Mouse (Mus musculus): ENCODE data around the gene Pik3cg. TPM values are rescaled to one million over a fixed set of nuclear protein-coding genes. Genes with fewer than 3 reads are reported as not detected.

The Pik3cg gene
- polyA plus RNA-seq, 1 experiment from 2014 or later: 3.3 TPM

- ATAC-seq: peak; percentile 60
- H3K4me3 ChIP-seq (ENCODE audit: low read depth, low read length): no peak overlapping the region
- 46% methylated on average over 5 of the region's 5 CpGs for WGBS (ENCODE audit: insufficient replicate concordance)
- H3K4me2 ChIP-seq (ENCODE audit: low read depth, low read length): peak overlapping the region; percentile 54
- H3K9me3 ChIP-seq (ENCODE audit: low read length): no peaks in the 10 kb centered on the region
- no peaks in the 10 kb centered on the region for H3K27me3 ChIP-seq (ENCODE audit: insufficient read depth, low read length)
- H3K36me3 ChIP-seq (replicated peaks; ENCODE audit: insufficient read depth, low read length): no peaks in the 10 kb centered on the region
- no peak for DNase-seq
- H3K27ac ChIP-seq (ENCODE audit: low read depth): peak overlapping the region; percentile 80
- peaks cover 16% of the 10 kb centered on the region for H3K4me1 ChIP-seq (ENCODE audit: insufficient read depth)
- no peak overlapping the region; the same call in 1 of the 2 replicates for H3K9ac ChIP-seq (replicated peaks)
- peak; percentile 77; the same call in 1 of the 2 replicates for TF ChIP-seq EP300 (IDR thresholded peaks at IDR 0.05; ENCODE audit: low read depth)
- no peak for TF ChIP-seq CTCF (IDR thresholded peaks at IDR 0.05; ENCODE audit: low read depth)
Observed at GRCm38 (mm10) chr12:32143782-32144181, 64.7 kb downstream of the Pik3cg start.

- Histone ChIP-seq H3K4me2 (ENCODE audit: low read depth, low read length) (peak overlapping the region; percentile 54), H3K27ac (ENCODE audit: low read depth) (peak overlapping the region; percentile 80), H3K36me3 (replicated peaks; ENCODE audit: insufficient read depth, low read length) (no peaks in the 10 kb centered on the region), H3K27me3 (ENCODE audit: insufficient read depth, low read length) (no peaks in the 10 kb centered on the region), H3K4me1 (ENCODE audit: insufficient read depth) (peaks cover 20% of the 10 kb centered on the region), H3K9me3 (ENCODE audit: low read length) (no peaks in the 10 kb centered on the region), H3K4me3 (ENCODE audit: low read depth, low read length) (no peak overlapping the region), H3K9ac (replicated peaks) (peak overlapping the region; percentile 39; the same call in 1 of the 2 replicates)
- 26% methylated on average over 4 of the region's 4 CpGs for WGBS (ENCODE audit: insufficient replicate concordance)
- ATAC-seq (peak; percentile 92), DNase-seq (peak; percentile 38)
- no peak for TF ChIP-seq CTCF (IDR thresholded peaks at IDR 0.05; ENCODE audit: low read depth)
- peak; percentile 100 for TF ChIP-seq EP300 (IDR thresholded peaks at IDR 0.05; ENCODE audit: low read depth)
Observed at GRCm38 (mm10) chr12:32143151-32143550, 65.3 kb downstream of the Pik3cg start.

- Histone ChIP-seq H3K27ac (ENCODE audit: low read depth) (no peak overlapping the region), H3K27me3 (ENCODE audit: insufficient read depth, low read length) (no peaks in the 10 kb centered on the region), H3K9me3 (ENCODE audit: low read length) (no peaks in the 10 kb centered on the region), H3K4me2 (ENCODE audit: low read depth, low read length) (no peak overlapping the region), H3K4me1 (ENCODE audit: insufficient read depth) (peaks cover 21% of the 10 kb centered on the region), H3K9ac (replicated peaks) (no peak overlapping the region), H3K36me3 (replicated peaks; ENCODE audit: insufficient read depth, low read length) (no peaks in the 10 kb centered on the region), H3K4me3 (ENCODE audit: low read depth, low read length) (no peak overlapping the region)
- TF ChIP-seq EP300 (IDR thresholded peaks at IDR 0.05; ENCODE audit: low read depth) (no peak), CTCF (IDR thresholded peaks at IDR 0.05; ENCODE audit: low read depth) (no peak)
- DNase-seq: no peak
- no peak for ATAC-seq
Observed at GRCm38 (mm10) chr12:32141766-32142165, 66.7 kb downstream of the Pik3cg start.

GRCm38 (mm10) chr12:32138831-32139230 is 69.6 kb downstream of the Pik3cg start:
- 57% methylated on average over 5 of the region's 5 CpGs for WGBS (ENCODE audit: insufficient replicate concordance)
- ATAC-seq (no peak), DNase-seq (peak; percentile 8)
- H3K9me3 ChIP-seq (ENCODE audit: low read length): no peaks in the 10 kb centered on the region
- TF ChIP-seq EP300 (IDR thresholded peaks at IDR 0.05; ENCODE audit: low read depth) (no peak), CTCF (IDR thresholded peaks at IDR 0.05; ENCODE audit: low read depth) (no peak)
- H3K4me2 ChIP-seq (ENCODE audit: low read depth, low read length): no peak overlapping the region
- H3K27ac ChIP-seq (ENCODE audit: low read depth): no peak overlapping the region
- peaks cover 23% of the 10 kb centered on the region for H3K4me1 ChIP-seq (ENCODE audit: insufficient read depth)
- H3K36me3 ChIP-seq (replicated peaks; ENCODE audit: insufficient read depth, low read length): no peaks in the 10 kb centered on the region
- H3K9ac ChIP-seq (replicated peaks): no peak overlapping the region
- no peaks in the 10 kb centered on the region for H3K27me3 ChIP-seq (ENCODE audit: insufficient read depth, low read length)
- H3K4me3 ChIP-seq (ENCODE audit: low read depth, low read length): no peak overlapping the region

GRCm38 (mm10) chr12:32138362-32138761 is 70.1 kb downstream of the Pik3cg start:
- ATAC-seq (no peak), DNase-seq (peak; percentile 13)
- TF ChIP-seq CTCF (IDR thresholded peaks at IDR 0.05; ENCODE audit: low read depth): no peak
- TF ChIP-seq EP300 (IDR thresholded peaks at IDR 0.05; ENCODE audit: low read depth): no peak
- Histone ChIP-seq H3K27me3 (ENCODE audit: insufficient read depth, low read length) (no peaks in the 10 kb centered on the region), H3K9me3 (ENCODE audit: low read length) (no peaks in the 10 kb centered on the region), H3K9ac (replicated peaks) (no peak overlapping the region), H3K4me1 (ENCODE audit: insufficient read depth) (peaks cover 23% of the 10 kb centered on the region), H3K4me3 (ENCODE audit: low read depth, low read length) (no peak overlapping the region), H3K27ac (ENCODE audit: low read depth) (no peak overlapping the region), H3K4me2 (ENCODE audit: low read depth, low read length) (no peak overlapping the region), H3K36me3 (replicated peaks; ENCODE audit: insufficient read depth, low read length) (no peaks in the 10 kb centered on the region)
- WGBS (ENCODE audit: insufficient replicate concordance): 58% methylated on average over 9 of the region's 9 CpGs

GRCm38 (mm10) chr12:32137542-32137941 is 70.9 kb downstream of the Pik3cg start:
- DNase-seq (peak; percentile 8), ATAC-seq (no peak)
- Histone ChIP-seq H3K36me3 (replicated peaks; ENCODE audit: insufficient read depth, low read length) (no peaks in the 10 kb centered on the region), H3K9ac (replicated peaks) (no peak overlapping the region), H3K27ac (ENCODE audit: low read depth) (no peak overlapping the region), H3K27me3 (ENCODE audit: insufficient read depth, low read length) (no peaks in the 10 kb centered on the region), H3K4me1 (ENCODE audit: insufficient read depth) (peaks cover 19% of the 10 kb centered on the region), H3K4me3 (ENCODE audit: low read depth, low read length) (no peak overlapping the region), H3K4me2 (ENCODE audit: low read depth, low read length) (no peak overlapping the region), H3K9me3 (ENCODE audit: low read length) (no peaks in the 10 kb centered on the region)
- 55% methylated on average over 2 of the region's 2 CpGs for WGBS (ENCODE audit: insufficient replicate concordance)
- no peak for TF ChIP-seq EP300 (IDR thresholded peaks at IDR 0.05; ENCODE audit: low read depth)
- TF ChIP-seq CTCF (IDR thresholded peaks at IDR 0.05; ENCODE audit: low read depth): no peak
